Mouse (Mus musculus) intestine, embryonic 14.5 days (tissue): ENCODE measurements around the gene Unc5cl. TPM values are rescaled to one million over a fixed set of nuclear protein-coding genes. Genes with fewer than 3 reads are reported as not detected.

ENCODE experiments used
- ATAC-seq: fragments of 200-750 bp; cut with Nextera tagmentation; replicated peaks from 2 replicates; pipeline ENCODE4 v1.8.0; 2017; ENCODE audit warnings: low read depth, moderate number of reproducible peaks, moderate TSS enrichment, moderate library complexity; ENCODE audit not compliant: low FRiP score, low TSS enrichment
- DNase-seq: peaks from one replicate; pipeline ENCODE4 v3.0.0-alpha.2; 2018; ENCODE audit warnings: low spot score
- H3K27ac ChIP-seq: fragments of 300-500 bp; sonication (generic); 2 replicates; pipeline ENCODE4 v1.5.1; 2014; ENCODE audit warnings: low read depth, mild to moderate bottlenecking, control low read depth
- H3K27me3 ChIP-seq: fragments of 300-500 bp; sonication (generic); replicated peaks from 2 replicates; pipeline ENCODE4 v1.6.1; 2014; ENCODE audit warnings: low read length, control low read depth; ENCODE audit not compliant: control insufficient read depth, insufficient read depth
- H3K36me3 ChIP-seq: fragments of 300-500 bp; sonication (generic); 2 replicates; pipeline ENCODE4 v1.6.1; 2014; ENCODE audit warnings: low read length, control low read depth; ENCODE audit not compliant: control insufficient read depth, insufficient read depth
- H3K4me1 ChIP-seq: fragments of 300-500 bp; sonication (generic); replicated peaks from 2 replicates; pipeline ENCODE4 v1.6.1; 2014; ENCODE audit warnings: low read length, control low read depth, mixed read lengths; ENCODE audit not compliant: control insufficient read depth, insufficient read depth
- H3K4me2 ChIP-seq: fragments of 300-500 bp; sonication (generic); 2 replicates; pipeline ENCODE4 v1.6.1; 2014; ENCODE audit warnings: low read length
- H3K4me3 ChIP-seq: fragments of 300-500 bp; sonication (generic); 2 replicates; pipeline ENCODE4 v1.5.1; 2014; ENCODE audit warnings: low read depth, low read length, control low read depth, mixed read lengths
- H3K9ac ChIP-seq: fragments of 300-500 bp; sonication (generic); 2 replicates; pipeline ENCODE4 v1.6.1; 2014; ENCODE audit warnings: mild to moderate bottlenecking, low read length
- H3K9me3 ChIP-seq: fragments of 300-500 bp; sonication (generic); 2 replicates; pipeline ENCODE4 v1.6.1; 2016; ENCODE audit warnings: low read length, control low read depth; ENCODE audit not compliant: control insufficient read depth
- WGBS: fragments of 180-500 bp; shearing (Covaris S2); extraction: QIAGEN DNeasy Blood & Tissue Kit; methylation state at CpG from one replicate; pipeline ENCODE4 v1.1.7; 2014; 5-methylcytosine and 5-hydroxymethylcytosine counted together
- polyA plus RNA-seq: library from polyadenylated mRNA; unstranded; fragments of >200 nt; fragmentation: Nextera tagmentation; extraction: Ambion mirVana; gene quantifications from 2 replicates; pipeline ENCODE4 v1.2.1, GENCODE M21; 2014

Unc5cl gene
- polyA plus RNA-seq, 1 experiment from 2014 or later, result 37.0 TPM

GRCm38 (mm10) chr17:48436487-48436886 is 18.2 kb upstream of the Unc5cl start:
- peak overlapping the region; percentile 30; the same call in 1 of the 2 replicates for H3K27ac ChIP-seq
- H3K9me3 ChIP-seq, result no peaks in the 10 kb centered on the region
- peaks cover 32% of the 10 kb centered on the region for H3K4me1 ChIP-seq
- H3K36me3 ChIP-seq, result no peaks in the 10 kb centered on the region
- H3K4me3 ChIP-seq, result no peak overlapping the region
- H3K9ac ChIP-seq, result no peak overlapping the region
- H3K27me3 ChIP-seq, result no peaks in the 10 kb centered on the region
- no peak overlapping the region for H3K4me2 ChIP-seq
- 69% methylated on average over 1 of the region's 1 CpGs for WGBS
- ATAC-seq (no peak), DNase-seq (no peak)

- DNase-seq (no peak), ATAC-seq (0 out of 2 replicates have a peak, but pooled peaks have one; percentile 33)
- H3K9ac ChIP-seq, result 0 out of 2 replicates have a peak overlapping the region, but pooled peaks have one; percentile 16
- no peak overlapping the region for H3K4me3 ChIP-seq
- 17% methylated on average over 7 of the region's 7 CpGs for WGBS
- H3K27me3 ChIP-seq, result no peaks in the 10 kb centered on the region
- H3K27ac ChIP-seq, result peak overlapping the region; percentile 74
- no peaks in the 10 kb centered on the region for H3K9me3 ChIP-seq
- no peak overlapping the region for H3K4me2 ChIP-seq
- H3K36me3 ChIP-seq, result no peaks in the 10 kb centered on the region
- H3K4me1 ChIP-seq, result peaks cover 24% of the 10 kb centered on the region
Measured at GRCm38 (mm10) chr17:48437421-48437911, 17.2 kb upstream of the Unc5cl start.

- 75% methylated on average over 7 of the region's 7 CpGs for WGBS
- H3K27ac ChIP-seq, result no peak overlapping the region
- DNase-seq, result no peak
Measured at GRCm38 (mm10) chr17:48442745-48443457, 11.8 kb upstream of the Unc5cl start.

GRCm38 (mm10) chr17:48443542-48444145 is 11.1 kb upstream of the Unc5cl start:
- no peak overlapping the region for H3K27ac ChIP-seq
- H3K9me3 ChIP-seq, result no peaks in the 10 kb centered on the region
- no peak for DNase-seq
- no peaks in the 10 kb centered on the region for H3K36me3 ChIP-seq
- H3K4me1 ChIP-seq, result no peaks in the 10 kb centered on the region
- no peak for ATAC-seq
- H3K27me3 ChIP-seq, result no peaks in the 10 kb centered on the region
- 83% methylated on average over 16 of the region's 16 CpGs for WGBS
- no peak overlapping the region for H3K9ac ChIP-seq
- H3K4me2 ChIP-seq, result no peak overlapping the region
- no peak overlapping the region for H3K4me3 ChIP-seq

More at GRCm38 (mm10) chr17:48442745-48443457, 11.8 kb upstream of the Unc5cl start:
- Histone ChIP-seq H3K4me3 (no peak overlapping the region), H3K9me3 (no peaks in the 10 kb centered on the region), H3K4me2 (no peak overlapping the region), H3K4me1 (peaks cover under 1% of the 10 kb centered on the region), H3K9ac (no peak overlapping the region), H3K27me3 (no peaks in the 10 kb centered on the region), H3K36me3 (no peaks in the 10 kb centered on the region)
- no peak for ATAC-seq

- H3K9me3 ChIP-seq, result no peaks in the 10 kb centered on the region
- H3K9ac ChIP-seq, result no peak overlapping the region
- WGBS, result 76% methylated on average over 8 of the region's 8 CpGs
- no peaks in the 10 kb centered on the region for H3K36me3 ChIP-seq
- no peak for ATAC-seq
- H3K27me3 ChIP-seq, result no peaks in the 10 kb centered on the region
- H3K4me2 ChIP-seq, result no peak overlapping the region
- no peak overlapping the region for H3K4me3 ChIP-seq
- no peak overlapping the region for H3K27ac ChIP-seq
- DNase-seq, result no peak
- 0 out of 2 replicates have a peak, but pooled peaks cover 2% of the 10 kb centered on the region for H3K4me1 ChIP-seq
Measured at GRCm38 (mm10) chr17:48447675-48448074, 7.0 kb upstream of the Unc5cl start.

GRCm38 (mm10) chr17:48450666-48451352 is 3.9 kb upstream of the Unc5cl start:
- Histone ChIP-seq H3K27ac (no peak overlapping the region), H3K4me2 (no peak overlapping the region), H3K4me3 (no peak overlapping the region), H3K27me3 (no peaks in the 10 kb centered on the region), H3K4me1 (0 out of 2 replicates have a peak, but pooled peaks cover 2% of the 10 kb centered on the region), H3K9me3 (no peaks in the 10 kb centered on the region), H3K9ac (no peak overlapping the region), H3K36me3 (no peaks in the 10 kb centered on the region)
- 83% methylated on average over 13 of the region's 13 CpGs for WGBS
- no peak for ATAC-seq
- DNase-seq, result no peak

- Histone ChIP-seq H3K36me3 (no peaks in the 10 kb centered on the region), H3K4me1 (0 out of 2 replicates have a peak, but pooled peaks cover 2% of the 10 kb centered on the region), H3K9me3 (no peaks in the 10 kb centered on the region), H3K27me3 (no peaks in the 10 kb centered on the region), H3K4me2 (no peak within 1 kb of the TSS), H3K27ac (no peak within 1 kb of the TSS), H3K4me3 (no peak within 1 kb of the TSS), H3K9ac (no peak within 1 kb of the TSS)
- ATAC-seq (no peak), DNase-seq (no peak)
- WGBS, result 44% methylated on average over 7 of the region's 7 CpGs
Measured at GRCm38 (mm10) chr17:48451353-48451675, 3.4 kb upstream of the Unc5cl start, which contains the start of gene Tspo2. Gene Tspo2 (minus strand): TSS chr17:48451522.

GRCm38 (mm10) chr17:48451753-48452444 is 2.8 kb upstream of the Unc5cl start:
- H3K27ac ChIP-seq, result no peak overlapping the region
- H3K4me2 ChIP-seq, result no peak overlapping the region
- ATAC-seq, result no peak
- H3K27me3 ChIP-seq, result no peaks in the 10 kb centered on the region
- H3K9me3 ChIP-seq, result no peaks in the 10 kb centered on the region
- no peak for DNase-seq
- no peaks in the 10 kb centered on the region for H3K36me3 ChIP-seq
- H3K4me3 ChIP-seq, result no peak overlapping the region
- no peak overlapping the region for H3K9ac ChIP-seq
- 0 out of 2 replicates have a peak, but pooled peaks cover 2% of the 10 kb centered on the region for H3K4me1 ChIP-seq
- WGBS, result 67% methylated on average over 9 of the region's 9 CpGs
